Mouse (Mus musculus): ENCODE measurements around the gene Smco4.

Gene Smco4

GRCm38 (mm10) chr9:15506863-15507262 lies 13.6 kb downstream of the Smco4 start:
- DNase-seq (ENCODE audit: low spot score in 2 of 2), result no peak

DNA sequence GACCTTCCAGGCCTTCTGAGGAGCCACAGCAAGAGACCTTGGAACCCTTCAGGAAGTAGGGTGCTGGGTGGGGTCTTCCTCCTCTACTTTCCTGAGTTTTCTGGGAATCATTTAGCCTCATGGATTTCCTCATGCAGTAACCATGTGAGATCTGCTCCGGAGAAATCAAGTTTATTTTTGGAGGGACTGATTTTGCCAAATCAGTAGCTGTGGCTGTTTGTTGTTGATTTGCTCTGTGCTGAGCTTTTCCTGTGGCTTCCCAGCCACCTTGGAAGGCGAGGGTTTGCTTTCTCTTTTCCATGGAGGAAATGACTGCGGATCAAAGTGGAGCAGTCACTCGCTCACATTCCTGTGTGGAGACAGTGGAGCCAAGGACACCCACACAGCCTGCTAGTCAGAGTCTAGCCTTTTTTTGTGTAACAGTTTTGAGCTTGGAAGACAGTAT lies 14.2 kb downstream of the Smco4 start:
- no peak for DNase-seq (ENCODE audit: low spot score in 2 of 2)

DNA sequence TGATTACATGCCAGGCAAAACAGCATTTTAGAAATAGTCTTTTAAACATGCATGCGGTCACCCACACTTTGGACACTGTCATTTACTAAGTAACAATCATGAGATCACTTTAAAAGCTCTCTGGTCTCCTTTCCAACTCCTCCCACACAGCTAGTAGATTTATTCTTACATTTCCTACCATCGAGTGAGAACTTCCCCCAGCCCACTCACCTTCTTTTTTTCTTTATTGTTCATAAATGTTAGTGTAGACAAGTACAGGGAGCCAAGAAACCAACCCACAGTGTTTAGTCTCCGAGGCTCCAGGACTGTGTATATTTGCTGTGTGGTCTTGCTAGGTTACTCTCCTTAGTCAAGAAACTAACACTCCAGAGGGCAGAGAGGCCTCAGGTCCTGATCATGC lies 16.1 kb downstream of the Smco4 start:
- no peak for DNase-seq (ENCODE audit: low spot score in 2 of 2)

DNA sequence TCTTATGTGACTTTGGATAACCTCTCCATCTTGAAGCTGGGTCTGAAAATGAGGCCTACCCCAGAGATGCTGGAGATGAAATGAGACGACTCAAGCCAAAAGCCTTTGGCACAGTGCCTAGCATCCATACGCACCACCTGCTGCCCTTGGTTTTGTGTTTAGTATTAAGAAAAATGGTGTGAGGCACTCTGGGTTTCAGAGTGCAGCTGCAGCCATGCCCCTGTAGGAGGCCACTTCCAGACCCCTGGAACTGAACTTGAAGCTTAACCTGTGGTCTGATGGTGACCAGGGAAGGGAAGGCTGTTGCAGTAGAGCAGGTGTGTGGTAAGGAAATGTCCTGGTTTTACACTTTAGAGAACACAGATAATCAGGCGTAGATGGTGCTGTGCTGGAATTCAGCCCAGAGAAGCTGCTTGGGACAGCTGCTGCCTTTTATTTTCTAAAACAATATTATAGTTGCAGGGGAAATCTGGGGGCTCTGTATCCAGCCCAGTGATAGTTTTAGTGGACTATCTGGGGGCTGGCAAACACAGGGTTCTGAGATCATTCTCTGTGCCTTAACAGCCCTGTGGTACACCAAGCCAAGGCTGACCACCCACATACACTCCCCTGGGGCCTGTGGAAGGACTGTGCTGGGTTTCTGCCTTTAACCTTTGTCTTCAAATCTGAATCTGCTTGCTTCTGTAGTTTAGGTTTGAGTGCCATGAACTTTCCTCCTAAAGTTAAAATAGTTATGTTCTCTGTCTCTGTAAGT lies 17.5 kb downstream of the Smco4 start:
- no peak for DNase-seq (ENCODE audit: low spot score in 2 of 2)

DNA sequence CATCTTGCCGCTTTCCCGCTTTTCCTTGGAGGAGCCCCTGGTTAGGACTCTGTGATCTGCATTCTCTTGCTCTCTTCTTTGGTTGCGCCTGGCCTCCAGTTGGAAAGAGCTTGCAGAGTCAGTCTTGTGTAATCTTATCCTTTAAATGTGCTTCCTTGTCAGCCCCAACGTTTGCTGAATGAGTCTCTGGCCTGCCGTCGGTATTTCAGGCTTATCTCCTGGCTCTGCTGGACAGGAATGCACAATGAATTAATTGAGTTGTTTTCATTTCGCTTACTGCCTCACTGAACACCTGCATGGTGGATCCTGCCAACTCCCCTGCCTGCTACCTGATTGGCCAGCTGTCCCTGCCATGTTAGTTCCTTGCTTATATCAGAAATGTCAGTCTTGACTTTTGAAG lies 19.7 kb downstream of the Smco4 start:
- no peak for DNase-seq (ENCODE audit: low spot score in 2 of 2)

GRCm38 (mm10) chr9:15516007-15516406 lies 22.8 kb downstream of the Smco4 start:
- no peak for DNase-seq (ENCODE audit: low spot score in 2 of 2)

GRCm38 (mm10) chr9:15517979-15518378 lies 24.7 kb downstream of the Smco4 start:
- no peak for DNase-seq (ENCODE audit: low spot score in 2 of 2)

DNA sequence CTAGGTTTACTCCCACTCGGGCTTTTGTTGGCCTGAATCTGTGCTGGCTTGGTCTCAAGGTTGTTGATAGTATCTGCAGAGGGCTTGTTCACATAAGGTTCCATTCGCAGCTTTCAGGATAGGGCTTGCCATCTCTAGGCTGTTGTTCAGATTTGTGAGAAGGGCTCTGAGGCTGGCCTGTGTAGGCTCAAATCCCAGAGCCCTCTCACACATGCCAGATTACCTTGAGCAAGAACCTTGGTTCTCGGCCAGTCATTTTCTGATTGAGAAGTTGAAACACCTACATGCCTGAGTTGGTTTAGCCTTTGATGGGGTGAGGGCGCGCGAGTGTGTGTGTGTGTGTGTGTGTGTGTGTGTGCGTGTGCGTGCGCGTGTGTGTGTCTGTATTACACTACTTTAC lies 29.1 kb downstream of the Smco4 start:
- DNase-seq (ENCODE audit: low spot score in 2 of 2), result no peak

GRCm38 (mm10) chr9:15522887-15523286 lies 29.7 kb downstream of the Smco4 start:
- no peak for DNase-seq (ENCODE audit: low spot score in 2 of 2)

GRCm38 (mm10) chr9:15523646-15524045 lies 30.4 kb downstream of the Smco4 start:
- no peak for DNase-seq (ENCODE audit: low spot score in 2 of 2)

DNA sequence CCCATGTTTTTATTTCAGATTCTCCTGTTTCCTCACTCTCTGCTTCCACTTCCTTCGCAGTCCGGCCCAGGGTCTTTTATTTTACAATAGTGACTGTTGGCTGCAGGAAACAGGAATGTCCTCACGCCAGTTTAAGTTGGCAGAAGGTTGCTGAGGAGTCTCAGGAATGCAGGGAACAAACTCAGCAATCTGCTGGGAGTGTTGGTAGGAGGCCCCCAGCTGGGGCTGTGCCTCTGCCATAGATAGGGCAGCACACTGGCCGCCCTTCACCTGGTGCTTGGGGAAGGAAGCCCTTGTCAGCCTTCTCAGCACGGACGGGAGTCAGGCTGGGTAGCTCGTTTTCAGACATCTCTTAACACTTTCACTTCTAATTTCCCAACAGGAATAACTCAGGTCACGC lies 32.0 kb downstream of the Smco4 start:
- no peak for DNase-seq (ENCODE audit: low spot score in 2 of 2)

GRCm38 (mm10) chr9:15526539-15526938 lies 33.3 kb downstream of the Smco4 start:
- DNase-seq (ENCODE audit: low spot score in 2 of 2), result no peak

DNA sequence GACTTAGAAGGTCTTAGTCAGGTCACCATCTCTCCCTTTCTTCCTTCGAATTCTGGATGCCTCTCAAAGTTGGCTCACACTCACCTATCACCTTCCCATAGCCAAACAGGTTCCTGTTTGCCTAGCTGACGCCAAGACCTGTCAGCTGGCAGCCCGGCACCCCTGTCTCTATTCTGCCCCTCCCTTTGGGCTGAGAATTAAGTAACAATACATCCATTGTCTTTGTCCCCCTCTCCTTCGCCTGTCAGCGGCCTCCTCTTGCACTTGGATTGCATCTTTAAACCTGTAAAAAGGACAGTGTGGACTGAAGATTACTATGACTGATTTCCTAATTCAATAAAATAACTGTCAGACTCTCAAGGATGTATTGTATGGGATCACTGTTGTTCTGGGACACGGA lies 34.6 kb downstream of the Smco4 start:
- DNase-seq (ENCODE audit: low spot score in 2 of 2), result no peak

- DNase-seq (ENCODE audit: low spot score in 2 of 2), result no peak
These were observed 35.1 kb downstream of the Smco4 start for GRCm38 (mm10) chr9:15528368-15528767.

GRCm38 (mm10) chr9:15529275-15529964 lies 36.2 kb downstream of the Smco4 start:
- no peak for DNase-seq (ENCODE audit: low spot score in 2 of 2)

- DNase-seq (ENCODE audit: low spot score in 2 of 2), result no peak
These were observed 36.7 kb downstream of the Smco4 start for GRCm38 (mm10) chr9:15529965-15530320.

DNA sequence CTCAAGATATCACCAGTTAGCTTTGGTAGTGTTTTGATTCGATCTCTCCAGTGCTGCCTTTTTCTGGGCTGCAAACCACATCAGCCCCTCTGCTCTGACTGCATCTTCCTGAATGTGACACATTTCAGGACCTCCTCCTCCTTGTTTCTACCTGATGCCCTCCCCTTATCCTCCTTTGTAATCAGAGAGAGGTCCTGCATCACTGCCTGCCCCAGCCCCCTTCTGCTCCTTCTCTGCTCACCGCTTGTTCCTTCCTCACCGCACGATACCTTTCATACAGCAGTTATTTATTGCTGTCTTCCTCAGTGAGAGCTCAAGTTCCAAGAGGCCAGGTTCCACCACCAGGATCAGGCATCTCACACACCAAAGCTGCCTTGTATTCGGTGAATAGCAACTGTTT lies 38.0 kb downstream of the Smco4 start:
- no peak for DNase-seq (ENCODE audit: low spot score in 2 of 2)

- peak in 1 of 2 experiments; percentile 21 for DNase-seq (ENCODE audit: low spot score in 2 of 2)
These were observed 40.3 kb downstream of the Smco4 start for GRCm38 (mm10) chr9:15533336-15534070.

DNA sequence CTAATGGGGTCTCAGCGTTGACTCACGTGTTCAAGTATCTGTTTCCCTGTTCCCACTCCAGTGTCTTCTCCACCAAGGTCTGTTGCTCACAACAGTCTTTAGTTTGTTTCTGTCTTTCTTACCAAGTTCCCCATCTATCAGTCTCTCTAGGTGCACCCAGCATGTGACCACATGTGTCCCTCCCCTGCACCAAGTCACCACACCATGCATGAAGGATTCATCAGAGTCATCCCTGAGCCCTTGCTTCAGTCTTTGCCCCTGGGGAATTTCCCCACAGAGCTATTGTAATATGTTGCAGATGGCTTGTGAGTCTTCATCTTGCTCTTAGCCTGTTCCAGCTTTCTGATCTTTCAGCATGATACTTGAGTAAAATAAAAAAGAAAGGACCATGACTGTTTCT lies 40.9 kb downstream of the Smco4 start:
- peak in 1 of 2 experiments; percentile 34 for DNase-seq (ENCODE audit: low spot score in 2 of 2)

DNA sequence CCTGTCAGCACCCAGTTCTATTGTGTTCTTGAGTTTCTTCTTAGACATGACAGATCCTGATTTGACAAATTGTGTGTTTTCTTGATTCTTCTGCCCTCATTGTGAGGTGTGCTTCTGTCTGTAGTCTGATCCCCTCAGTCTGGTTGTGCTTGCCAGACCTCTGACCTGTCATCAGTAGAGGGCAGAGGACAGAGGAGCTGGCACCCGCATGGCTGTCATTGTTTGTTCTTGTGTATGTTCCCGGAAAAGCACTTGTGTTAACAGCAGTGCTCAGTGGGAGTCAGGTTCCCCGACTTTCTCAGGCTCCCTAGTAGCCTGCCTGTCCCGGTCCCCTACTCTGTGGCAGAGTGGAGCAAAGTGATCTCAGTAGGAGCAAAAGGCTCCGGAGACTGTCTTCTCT lies 42.2 kb downstream of the Smco4 start:
- DNase-seq (ENCODE audit: low spot score in 2 of 2), result no peak

- no peak for DNase-seq (ENCODE audit: low spot score in 2 of 2)
These were observed 43.7 kb downstream of the Smco4 start for GRCm38 (mm10) chr9:15536861-15537426.

- no peak for DNase-seq (ENCODE audit: low spot score in 2 of 2)
These were observed 44.3 kb downstream of the Smco4 start for GRCm38 (mm10) chr9:15537455-15538048.
